Mouse (Mus musculus) liver, adult 2 months (tissue): ENCODE measurements around the gene Gpn2.

Experiments
- CTCF ChIP-seq: fragments of 200-500 bp; IDR thresholded peaks from 2 replicates; pipeline ENCODE4 v1.5.1; 2011; ENCODE audit warnings: low read depth, low read length, control low read depth
- POLR2A ChIP-seq: fragments of 200-500 bp; IDR thresholded peaks from 2 replicates; pipeline ENCODE4 v1.6.1; 2011; ENCODE audit warnings: low read length, control low read depth; ENCODE audit not compliant: insufficient read depth; ENCODE audit errors: extremely low read depth

DNA sequence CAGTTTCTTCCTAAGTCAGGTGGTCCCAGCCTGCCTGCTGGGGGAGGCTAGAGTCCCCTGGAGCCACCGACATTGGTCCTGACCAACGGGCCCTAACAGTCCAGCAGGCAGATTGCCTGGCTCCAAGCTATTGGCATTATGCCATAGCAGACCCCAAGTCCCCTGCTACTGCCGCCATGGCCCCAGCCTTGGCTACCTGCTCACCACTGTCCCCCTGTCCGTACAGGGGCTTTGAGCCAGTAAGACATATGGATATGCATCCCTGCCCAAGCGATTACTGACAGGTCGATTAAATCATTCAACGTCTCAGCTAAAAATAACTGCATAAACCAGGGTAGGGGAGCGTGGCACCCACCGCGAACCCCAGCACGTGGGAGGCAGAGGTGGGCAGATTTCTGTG is 33.8 kb downstream of the Gpn2 start:
- no peak for TF ChIP-seq CTCF
- no peak for TF ChIP-seq POLR2A
